Mouse (Mus musculus) kidney, postnatal 25 days (tissue): Measurements from ENCODE around the gene Ikzf4.
"Not testable (repeated sequence)": the region's sequence is repeated elsewhere in the genome, so short reads cannot be mapped to it uniquely, and the experiment has no call there.

Experiments
- DNase-seq, 2 experiments: peaks; one replicate each; pipeline ENCODE4 v3.0.0; 2021; ENCODE audit warnings: mixed read lengths in 2 of 2

Gene Ikzf4

GRCm38 (mm10) chr10:128639999-128640398 is 5.8 kb downstream of the Ikzf4 start:
- DNase-seq = no peak

GRCm38 (mm10) chr10:128637011-128637410 is 8.8 kb downstream of the Ikzf4 start:
- DNase-seq = no peak

- DNase-seq = no peak
Measured at GRCm38 (mm10) chr10:128636561-128636960, 9.2 kb downstream of the Ikzf4 start.

- no peak for DNase-seq
Measured at GRCm38 (mm10) chr10:128635697-128636096, 10.1 kb downstream of the Ikzf4 start.

- DNase-seq = no peak
Measured at GRCm38 (mm10) chr10:128631571-128631970, 14.2 kb downstream of the Ikzf4 start.

GRCm38 (mm10) chr10:128630306-128630705 is 15.5 kb downstream of the Ikzf4 start:
- not testable (repeated sequence) for DNase-seq

- DNase-seq = no peak
Measured at GRCm38 (mm10) chr10:128629746-128630145, 16.0 kb downstream of the Ikzf4 start.

- DNase-seq = no peak
Measured at GRCm38 (mm10) chr10:128627398-128628317, 18.1 kb downstream of the Ikzf4 start.

GRCm38 (mm10) chr10:128626311-128627310 is 19.2 kb downstream of the Ikzf4 start, which contains the start of gene Rps26:
Rps26 (minus strand) TSS chr10:128626747.
- peak; percentile 89 to 94 for DNase-seq

- no peak for DNase-seq
Measured at GRCm38 (mm10) chr10:128625287-128625894, 20.4 kb downstream of the Ikzf4 start.

- DNase-seq = not testable (repeated sequence)
Measured at GRCm38 (mm10) chr10:128623106-128623613, 22.6 kb downstream of the Ikzf4 start.

GRCm38 (mm10) chr10:128622702-128623101 is 23.1 kb downstream of the Ikzf4 start:
- DNase-seq = no peak

- no peak for DNase-seq
Measured at GRCm38 (mm10) chr10:128621986-128622520, 23.7 kb downstream of the Ikzf4 start.

GRCm38 (mm10) chr10:128620241-128620640 is 25.6 kb downstream of the Ikzf4 start:
- no peak for DNase-seq

- not testable (repeated sequence) for DNase-seq
Measured at GRCm38 (mm10) chr10:128619148-128619547, 26.6 kb downstream of the Ikzf4 start.

- DNase-seq = no peak
Measured at GRCm38 (mm10) chr10:128618570-128618969, 27.2 kb downstream of the Ikzf4 start.

GRCm38 (mm10) chr10:128615798-128616448 is 29.9 kb downstream of the Ikzf4 start:
- not testable (repeated sequence) for DNase-seq

GRCm38 (mm10) chr10:128614934-128615333 is 30.9 kb downstream of the Ikzf4 start:
- no peak for DNase-seq

- not testable (repeated sequence) for DNase-seq
Measured at GRCm38 (mm10) chr10:128613820-128614219, 32.0 kb downstream of the Ikzf4 start.

- DNase-seq = no peak
Measured at GRCm38 (mm10) chr10:128613154-128613440, 32.7 kb downstream of the Ikzf4 start.

- DNase-seq = peak; percentile 76 to 81
Measured at GRCm38 (mm10) chr10:128612433-128613153, 33.2 kb downstream of the Ikzf4 start.
